Mouse (Mus musculus): ENCODE results near the gene Fem1a. TPM values are rescaled to one million over a fixed set of nuclear protein-coding genes. Genes with fewer than 3 reads are reported as not detected.

The Fem1a gene
- total and polyA plus RNA-seq, 2 experiments from 2014 or later = 15.7 to 47.0 TPM

GRCm38 (mm10) chr17:56261166-56261565 is 4.6 kb downstream of the Fem1a start:
- H3K9me3 ChIP-seq (ENCODE audit: low read length) = no peaks in the 10 kb centered on the region
- WGBS = 74% methylated on average over 3 of the region's 3 CpGs
- H3K27ac ChIP-seq = no peak overlapping the region
- H3K36me3 ChIP-seq (ENCODE audit: insufficient read depth, low read length) = peaks cover 24% of the 10 kb centered on the region
- no peak overlapping the region for H3K9ac ChIP-seq (replicated peaks; ENCODE audit: low read length)
- H3K4me2 ChIP-seq (ENCODE audit: low read depth, low read length) = no peak overlapping the region
- no peaks in the 10 kb centered on the region for H3K4me1 ChIP-seq (ENCODE audit: insufficient read depth, low read length)
- no peak for TF ChIP-seq CTCF (IDR thresholded peaks at IDR 0.05; ENCODE audit: low read depth)
- DNase-seq (ENCODE audit: low spot score) = no peak
- ATAC-seq = no peak
- no peak overlapping the region for H3K4me3 ChIP-seq (ENCODE audit: low read length)
- H3K27me3 ChIP-seq (ENCODE audit: insufficient read depth, low read length) = no peaks in the 10 kb centered on the region

- H3K9me3 ChIP-seq (ENCODE audit: low read length) = no peaks in the 10 kb centered on the region
- H3K4me3 ChIP-seq (ENCODE audit: low read length) = no peak overlapping the region
- ATAC-seq (no peak), DNase-seq (ENCODE audit: low spot score) (no peak)
- peaks cover 24% of the 10 kb centered on the region for H3K36me3 ChIP-seq (ENCODE audit: insufficient read depth, low read length)
- TF ChIP-seq CTCF (IDR thresholded peaks at IDR 0.05; ENCODE audit: low read depth) = no peak
- no peaks in the 10 kb centered on the region for H3K4me1 ChIP-seq (ENCODE audit: insufficient read depth, low read length)
- H3K9ac ChIP-seq (replicated peaks; ENCODE audit: low read length) = no peak overlapping the region
- no peak overlapping the region for H3K27ac ChIP-seq
- no peaks in the 10 kb centered on the region for H3K27me3 ChIP-seq (ENCODE audit: insufficient read depth, low read length)
- 83% methylated on average over 3 of the region's 3 CpGs for WGBS
- no peak overlapping the region for H3K4me2 ChIP-seq (ENCODE audit: low read depth, low read length)
Observed at GRCm38 (mm10) chr17:56262645-56263094, 6.1 kb downstream of the Fem1a start.

- Histone ChIP-seq H3K9me3 (ENCODE audit: low read length) (no peaks in the 10 kb centered on the region), H3K36me3 (ENCODE audit: insufficient read depth, low read length) (peaks cover 24% of the 10 kb centered on the region), H3K27ac (no peak overlapping the region), H3K4me2 (ENCODE audit: low read depth, low read length) (no peak overlapping the region), H3K27me3 (ENCODE audit: insufficient read depth, low read length) (no peaks in the 10 kb centered on the region), H3K4me3 (ENCODE audit: low read length) (no peak overlapping the region), H3K9ac (replicated peaks; ENCODE audit: low read length) (no peak overlapping the region), H3K4me1 (ENCODE audit: insufficient read depth, low read length) (no peaks in the 10 kb centered on the region)
- peak; percentile 86 for TF ChIP-seq CTCF (IDR thresholded peaks at IDR 0.05; ENCODE audit: low read depth)
- ATAC-seq (peak; percentile 74), DNase-seq (ENCODE audit: low spot score) (peak; percentile 82)
- 21% methylated on average over 8 of the region's 8 CpGs for WGBS
Observed at GRCm38 (mm10) chr17:56264020-56264419, 7.4 kb downstream of the Fem1a start.

- H3K36me3 ChIP-seq (ENCODE audit: insufficient read depth, low read length) = peaks cover 15% of the 10 kb centered on the region
- no peak overlapping the region for H3K9ac ChIP-seq (replicated peaks; ENCODE audit: low read length)
- DNase-seq (ENCODE audit: low spot score) (no peak), ATAC-seq (no peak)
- H3K27ac ChIP-seq = no peak overlapping the region
- H3K4me3 ChIP-seq (ENCODE audit: low read length) = no peak overlapping the region
- 91% methylated on average over 4 of the region's 4 CpGs for WGBS
- H3K4me2 ChIP-seq (ENCODE audit: low read depth, low read length) = no peak overlapping the region
- no peaks in the 10 kb centered on the region for H3K4me1 ChIP-seq (ENCODE audit: insufficient read depth, low read length)
- H3K27me3 ChIP-seq (ENCODE audit: insufficient read depth, low read length) = no peaks in the 10 kb centered on the region
- no peak for TF ChIP-seq CTCF (IDR thresholded peaks at IDR 0.05; ENCODE audit: low read depth)
- H3K9me3 ChIP-seq (ENCODE audit: low read length) = no peaks in the 10 kb centered on the region
Observed at GRCm38 (mm10) chr17:56265011-56265410, 8.4 kb downstream of the Fem1a start.

GRCm38 (mm10) chr17:56265869-56266268 is 9.3 kb downstream of the Fem1a start:
- Histone ChIP-seq H3K4me3 (ENCODE audit: low read length) (no peak overlapping the region), H3K27me3 (ENCODE audit: insufficient read depth, low read length) (no peaks in the 10 kb centered on the region), H3K9me3 (ENCODE audit: low read length) (no peaks in the 10 kb centered on the region), H3K27ac (no peak overlapping the region), H3K9ac (replicated peaks; ENCODE audit: low read length) (no peak overlapping the region), H3K4me2 (ENCODE audit: low read depth, low read length) (no peak overlapping the region), H3K36me3 (ENCODE audit: insufficient read depth, low read length) (peaks cover 14% of the 10 kb centered on the region), H3K4me1 (ENCODE audit: insufficient read depth, low read length) (no peaks in the 10 kb centered on the region)
- 91% methylated on average over 3 of the region's 3 CpGs for WGBS
- TF ChIP-seq CTCF (IDR thresholded peaks at IDR 0.05; ENCODE audit: low read depth) = no peak
- DNase-seq (ENCODE audit: low spot score) (no peak), ATAC-seq (no peak)

GRCm38 (mm10) chr17:56266271-56266670 is 9.7 kb downstream of the Fem1a start:
- TF ChIP-seq CTCF (IDR thresholded peaks at IDR 0.05; ENCODE audit: low read depth) = no peak
- Histone ChIP-seq H3K27ac (no peak overlapping the region), H3K9me3 (ENCODE audit: low read length) (no peaks in the 10 kb centered on the region), H3K36me3 (ENCODE audit: insufficient read depth, low read length) (peaks cover 12% of the 10 kb centered on the region), H3K4me3 (ENCODE audit: low read length) (no peak overlapping the region), H3K4me2 (ENCODE audit: low read depth, low read length) (no peak overlapping the region), H3K4me1 (ENCODE audit: insufficient read depth, low read length) (no peaks in the 10 kb centered on the region), H3K9ac (replicated peaks; ENCODE audit: low read length) (no peak overlapping the region), H3K27me3 (ENCODE audit: insufficient read depth, low read length) (no peaks in the 10 kb centered on the region)
- no peak for DNase-seq (ENCODE audit: low spot score)
- 63% methylated on average over 3 of the region's 3 CpGs for WGBS
- no peak for ATAC-seq

GRCm38 (mm10) chr17:56269153-56269630 is 12.6 kb downstream of the Fem1a start:
- Histone ChIP-seq H3K4me1 (ENCODE audit: insufficient read depth, low read length) (no peaks in the 10 kb centered on the region), H3K9me3 (ENCODE audit: low read length) (no peaks in the 10 kb centered on the region), H3K27ac (peak overlapping the region; percentile 82), H3K36me3 (ENCODE audit: insufficient read depth, low read length) (no peaks in the 10 kb centered on the region), H3K4me3 (ENCODE audit: low read length) (peak overlapping the region; percentile 33), H3K9ac (replicated peaks; ENCODE audit: low read length) (peak overlapping the region; percentile 47), H3K4me2 (ENCODE audit: low read depth, low read length) (peak overlapping the region; percentile 70), H3K27me3 (ENCODE audit: insufficient read depth, low read length) (no peaks in the 10 kb centered on the region)
- 18% methylated on average over 12 of the region's 12 CpGs for WGBS
- DNase-seq (ENCODE audit: low spot score) = peak; percentile 92
- peak; percentile 91 for ATAC-seq
- no peak for TF ChIP-seq CTCF (IDR thresholded peaks at IDR 0.05; ENCODE audit: low read depth)

Measured in hindbrain, postnatal 0 days (tissue).